Mouse (Mus musculus): ENCODE data around the gene Ifnar1. TPM values are rescaled to one million over a fixed set of nuclear protein-coding genes. Genes with fewer than 3 reads are reported as not detected.
"Not testable (repeated sequence)": the region's sequence is repeated elsewhere in the genome, so short reads cannot be mapped to it uniquely, and the experiment has no call there.

Gene Ifnar1
- total RNA-seq, 2 experiments from 2014 or later, result 67.8 to 71.0 TPM

- intact Hi-C loops (cut with DNase I), result no loop called here
- DNase-seq (ENCODE audit: low spot score in 2 of 2), result no peak
These were observed 6.4 kb downstream of the Ifnar1 start for GRCm38 (mm10) chr16:91491473-91491872.

GRCm38 (mm10) chr16:91495501-91495900 lies 10.5 kb downstream of the Ifnar1 start:
- intact Hi-C loops (cut with DNase I), result no loop called here
- no peak for DNase-seq (ENCODE audit: low spot score in 2 of 2)

GRCm38 (mm10) chr16:91496206-91496605 lies 11.2 kb downstream of the Ifnar1 start:
- peak in 1 of 2 experiments; percentile 55 for DNase-seq (ENCODE audit: low spot score in 2 of 2)
- intact Hi-C loops (cut with DNase I), result no loop called here

DNA sequence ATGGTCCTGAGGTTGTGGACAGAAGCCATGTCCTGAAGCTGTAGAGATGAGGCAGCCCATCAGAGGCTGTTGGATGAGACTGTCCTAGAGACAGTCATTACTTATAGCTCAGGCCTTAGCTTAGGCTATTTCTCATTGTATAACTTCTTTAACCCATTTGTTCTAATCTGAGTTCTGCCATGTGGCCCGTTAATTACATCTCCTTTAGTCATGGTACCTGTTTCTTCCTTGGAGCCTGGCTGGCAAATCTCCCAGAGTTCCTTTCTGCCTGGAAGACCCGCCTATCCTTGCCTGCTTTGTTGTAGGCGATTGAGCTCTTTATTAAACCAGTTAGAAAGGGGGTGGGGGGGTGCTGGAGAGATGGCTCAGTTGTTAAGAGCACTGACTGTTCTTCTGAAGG lies 11.7 kb downstream of the Ifnar1 start:
- DNase-seq (ENCODE audit: low spot score in 2 of 2), result no peak
- intact Hi-C loops (cut with DNase I), result no loop called here

DNA sequence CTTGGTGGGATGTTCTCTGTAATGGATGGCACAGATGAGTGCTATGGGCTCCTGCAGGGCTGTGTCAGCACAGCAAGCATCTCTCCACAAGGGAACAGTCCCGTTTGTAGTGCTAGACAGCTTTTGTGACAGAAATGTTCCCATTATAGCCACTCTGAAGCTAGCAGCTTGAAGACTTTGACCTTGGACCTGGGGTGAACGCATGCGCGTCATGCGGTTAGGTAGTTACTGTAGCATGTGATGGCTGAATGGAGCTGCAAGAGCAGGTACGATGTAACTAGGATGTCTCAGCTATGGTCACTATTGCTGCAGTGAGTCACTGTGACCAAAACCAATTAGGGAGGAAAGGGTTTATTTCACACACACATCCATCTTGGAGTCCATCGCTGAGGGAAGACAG lies 13.0 kb downstream of the Ifnar1 start:
- intact Hi-C loops (cut with DNase I), result no loop called here

DNA sequence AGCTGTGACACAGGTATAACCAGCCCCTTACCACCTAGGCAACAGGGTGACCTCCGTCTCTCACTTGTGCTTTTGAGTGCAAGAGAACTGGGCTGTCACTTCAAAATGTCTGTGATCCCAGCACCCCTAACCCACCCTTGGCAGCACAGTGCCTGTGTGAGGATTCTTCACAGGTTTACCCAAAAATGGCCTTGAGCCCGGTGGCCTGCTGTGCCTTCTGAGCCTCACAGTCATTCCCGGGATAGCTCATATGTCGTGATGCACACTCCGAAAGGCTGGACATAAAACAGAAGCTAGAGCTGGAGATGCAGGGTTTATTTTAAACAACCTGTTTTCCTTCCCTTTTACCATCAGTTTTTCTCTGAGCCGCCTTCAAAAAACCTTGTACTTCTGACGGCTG lies 19.7 kb downstream of the Ifnar1 start:
- no peak for DNase-seq (ENCODE audit: low spot score in 2 of 2)
- intact Hi-C loops (cut with DNase I), result no loop called here

More for the DNA sequence above, 13.0 kb downstream of the Ifnar1 start:
- DNase-seq (ENCODE audit: low spot score in 2 of 2), result no peak

DNA sequence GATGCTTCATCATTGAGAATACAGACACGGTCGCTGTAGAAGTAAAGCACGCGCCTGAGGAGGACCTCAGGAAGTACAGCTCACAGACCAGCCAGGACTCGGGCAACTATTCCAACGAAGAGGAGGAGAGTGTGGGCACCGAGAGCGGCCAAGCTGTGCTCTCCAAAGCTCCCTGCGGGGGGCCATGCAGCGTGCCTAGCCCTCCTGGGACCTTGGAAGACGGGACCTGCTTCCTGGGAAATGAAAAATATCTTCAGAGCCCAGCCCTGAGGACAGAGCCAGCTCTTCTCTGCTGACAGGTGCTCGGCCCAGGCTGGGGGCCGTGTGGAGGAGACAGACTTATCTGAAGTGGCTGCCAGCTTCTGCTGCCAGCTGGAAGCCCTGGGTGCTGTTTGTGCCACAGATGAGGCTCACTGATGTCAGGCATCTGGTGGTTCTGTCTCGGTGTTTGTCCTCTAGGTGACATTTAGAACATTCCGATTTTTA lies 20.1 kb downstream of the Ifnar1 start:
- no peak for DNase-seq (ENCODE audit: low spot score in 2 of 2)
- intact Hi-C loops (cut with DNase I), result no loop called here

DNA sequence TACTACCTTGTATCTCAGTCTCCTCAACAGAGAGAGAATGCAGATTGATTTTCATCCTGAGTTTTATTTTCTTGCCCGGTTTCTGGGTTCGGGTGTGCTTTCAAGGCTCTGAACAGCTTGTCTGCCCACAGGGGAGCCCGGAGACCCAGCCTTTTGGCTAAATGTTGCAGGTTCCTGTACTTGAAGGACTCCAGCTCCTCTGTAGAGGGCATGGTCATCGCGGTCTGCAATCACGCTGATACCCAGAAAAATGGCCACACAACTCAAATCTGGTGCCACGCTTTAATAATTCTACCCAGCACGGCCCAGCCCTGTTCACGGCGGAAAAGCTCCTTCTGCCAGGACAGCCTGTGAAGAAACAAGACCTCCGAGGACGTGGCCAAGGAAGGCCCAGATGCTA lies 21.4 kb downstream of the Ifnar1 start:
- intact Hi-C loops (cut with DNase I), result no loop called here
- DNase-seq (ENCODE audit: low spot score in 2 of 2), result no peak

DNA sequence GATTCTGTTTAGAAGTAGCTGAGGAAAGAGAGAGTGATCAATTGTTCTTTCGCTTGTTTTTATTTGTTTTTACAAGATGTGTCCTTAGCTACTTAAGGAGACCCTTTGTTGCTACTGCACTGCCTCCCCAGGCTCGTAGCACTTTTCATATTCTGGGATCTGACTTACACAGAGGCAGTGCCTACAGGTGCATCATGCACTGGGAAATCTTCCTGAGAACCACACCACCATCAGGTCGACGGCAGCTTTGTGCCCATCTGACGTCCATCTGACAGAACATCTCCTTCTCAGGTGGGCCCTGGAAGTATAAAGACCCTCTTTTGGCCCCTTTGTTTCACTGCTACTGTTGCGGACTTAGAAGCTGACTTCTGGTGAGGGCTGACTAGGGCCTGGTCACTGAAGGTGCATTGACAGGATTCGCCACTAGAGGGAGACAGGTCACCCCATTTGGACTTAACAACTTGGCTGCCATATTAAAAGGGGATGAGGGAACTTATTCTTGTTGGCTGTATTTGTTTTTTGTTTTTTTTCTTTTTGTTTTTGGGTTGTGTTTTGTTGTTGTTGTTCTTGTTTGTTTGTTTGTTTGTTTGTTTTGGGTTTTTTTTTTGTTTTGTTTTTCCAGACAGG lies 27.2 kb downstream of the Ifnar1 start:
- intact Hi-C loops (cut with DNase I), result loop anchor here (5.0 kb wide), 2 partner anchors 65 to 155 kb away; no protein-coding TSS in a partner anchor
- DNase-seq (ENCODE audit: low spot score in 2 of 2), result peak; percentile 77 to 89

- intact Hi-C loops (cut with DNase I), result loop anchor here (5.0 kb wide), 2 partner anchors 64 to 156 kb away; no protein-coding TSS in a partner anchor
These were observed 28.1 kb downstream of the Ifnar1 start for GRCm38 (mm10) chr16:91513099-91513498.

GRCm38 (mm10) chr16:91517020-91517419 lies 32.0 kb downstream of the Ifnar1 start:
- no peak for DNase-seq (ENCODE audit: low spot score in 2 of 2)
- intact Hi-C loops (cut with DNase I), result no loop called here

More at GRCm38 (mm10) chr16:91513099-91513498, 28.1 kb downstream of the Ifnar1 start:
- DNase-seq (ENCODE audit: low spot score in 2 of 2), result no peak

DNA sequence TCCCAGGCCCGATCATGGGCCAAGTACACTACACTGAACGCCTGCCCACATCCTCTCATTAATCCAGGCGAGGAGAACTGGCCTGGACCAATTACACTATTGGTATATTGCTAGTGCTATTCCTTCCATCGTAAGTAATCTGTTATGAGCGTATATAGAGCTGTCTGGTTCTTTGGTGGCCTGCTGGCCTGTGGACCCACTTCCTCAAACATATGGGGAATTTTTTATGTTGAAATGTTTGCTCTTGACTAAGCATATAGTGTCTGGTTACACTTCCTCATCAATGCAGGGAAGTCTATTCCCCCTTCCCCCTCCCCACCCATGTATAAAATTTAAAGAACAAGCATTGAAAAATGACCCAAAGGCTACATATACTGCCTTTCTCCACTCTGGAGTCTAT lies 37.0 kb downstream of the Ifnar1 start:
- DNase-seq (ENCODE audit: low spot score in 2 of 2), result no peak
- intact Hi-C loops (cut with DNase I), result no loop called here

DNA sequence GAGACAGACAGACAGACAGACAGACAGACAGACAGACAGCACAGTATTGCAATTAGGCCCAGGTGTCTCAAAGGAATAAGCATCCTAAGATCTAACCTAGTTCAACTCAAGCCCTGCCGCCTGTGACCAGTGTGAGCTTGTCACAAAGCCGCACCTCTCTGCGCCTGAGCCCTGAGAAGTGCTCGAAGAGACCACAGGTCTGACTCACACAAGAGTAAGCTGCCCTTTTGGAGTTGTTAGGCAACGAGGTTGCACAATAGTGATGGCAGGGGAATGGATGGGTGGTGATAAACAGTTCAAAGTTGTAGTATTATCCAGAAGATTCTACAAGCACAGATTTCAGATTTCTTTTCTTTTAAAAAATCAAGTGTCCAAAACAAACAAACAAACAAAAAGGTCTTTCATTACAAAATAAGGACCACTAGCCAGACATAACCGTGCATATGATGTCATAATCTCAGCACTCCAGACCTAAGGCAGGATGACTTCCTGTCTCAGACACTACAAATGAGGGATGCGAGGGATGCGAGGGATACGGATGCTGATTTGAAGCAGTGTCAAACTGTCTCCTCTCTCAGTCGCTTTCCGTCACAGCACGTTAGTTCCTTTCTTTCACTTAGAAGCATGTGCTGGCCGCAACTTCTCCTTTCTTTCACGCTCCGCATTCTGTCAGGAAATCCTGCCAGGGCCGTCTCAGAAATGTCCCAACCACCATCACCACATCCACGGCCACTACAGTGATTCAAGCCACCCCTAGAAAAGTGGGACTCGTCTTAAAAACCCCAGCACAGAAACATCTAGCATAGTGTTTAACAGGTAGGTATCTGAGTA lies 37.7 kb downstream of the Ifnar1 start:
- peak in 1 of 2 experiments; percentile 19 for DNase-seq (ENCODE audit: low spot score in 2 of 2)
- intact Hi-C loops (cut with DNase I), result no loop called here

GRCm38 (mm10) chr16:91524206-91524605 lies 39.2 kb downstream of the Ifnar1 start:
- no peak for DNase-seq (ENCODE audit: low spot score in 2 of 2)
- intact Hi-C loops (cut with DNase I), result no loop called here

- DNase-seq (ENCODE audit: low spot score in 2 of 2), result no peak
- intact Hi-C loops (cut with DNase I), result no loop called here
These were observed 41.2 kb downstream of the Ifnar1 start for GRCm38 (mm10) chr16:91526274-91526673.

- no peak for DNase-seq (ENCODE audit: low spot score in 2 of 2)
- intact Hi-C loops (cut with DNase I), result no loop called here
These were observed 42.0 kb downstream of the Ifnar1 start for GRCm38 (mm10) chr16:91527051-91527450.

DNA sequence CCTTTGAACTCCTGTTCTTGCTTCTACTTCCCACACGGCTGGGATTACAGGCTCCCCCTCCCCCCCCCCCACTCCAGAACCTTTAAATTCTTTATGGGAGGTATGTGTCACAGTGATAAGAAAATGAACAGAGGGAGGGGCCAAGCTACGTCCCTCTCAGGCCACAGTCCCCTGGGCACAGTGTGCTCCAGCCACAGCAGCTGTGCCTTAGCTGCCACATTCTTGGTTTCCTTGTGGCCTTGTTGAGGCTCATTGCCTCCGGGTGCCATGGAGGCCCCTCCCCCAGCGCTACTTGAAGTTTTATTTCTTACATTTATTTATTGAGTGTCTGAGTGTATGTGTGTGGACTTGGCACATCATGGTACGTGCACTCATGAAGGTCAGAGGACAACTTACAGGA lies 42.5 kb downstream of the Ifnar1 start:
- intact Hi-C loops (cut with DNase I), result no loop called here
- DNase-seq (ENCODE audit: low spot score in 2 of 2), result no peak

GRCm38 (mm10) chr16:91528578-91528977 lies 43.5 kb downstream of the Ifnar1 start:
- intact Hi-C loops (cut with DNase I), result no loop called here
- no peak for DNase-seq (ENCODE audit: low spot score in 2 of 2)

DNA sequence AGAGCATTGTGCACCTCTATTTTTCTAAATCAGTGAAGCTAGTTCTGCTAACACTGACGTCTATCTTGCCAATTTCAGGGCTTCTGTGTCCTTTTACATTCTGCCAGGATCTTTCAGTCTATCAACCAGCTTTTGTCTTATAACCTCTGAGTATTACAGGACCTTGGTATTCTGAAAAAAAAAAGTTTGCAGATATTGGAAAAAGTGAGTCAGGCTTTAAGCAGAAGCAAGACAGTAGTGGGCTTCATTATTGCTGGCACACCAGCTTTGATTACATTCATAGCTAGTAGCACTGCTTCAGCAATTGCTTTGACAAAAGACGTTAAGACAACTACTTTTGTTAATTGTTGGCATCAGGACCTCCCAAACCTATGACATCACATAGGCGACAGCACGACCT lies 45.8 kb downstream of the Ifnar1 start:
- intact Hi-C loops (cut with DNase I); DNase-seq (ENCODE audit: low spot score in 2 of 2): not testable (repeated sequence)

DNA sequence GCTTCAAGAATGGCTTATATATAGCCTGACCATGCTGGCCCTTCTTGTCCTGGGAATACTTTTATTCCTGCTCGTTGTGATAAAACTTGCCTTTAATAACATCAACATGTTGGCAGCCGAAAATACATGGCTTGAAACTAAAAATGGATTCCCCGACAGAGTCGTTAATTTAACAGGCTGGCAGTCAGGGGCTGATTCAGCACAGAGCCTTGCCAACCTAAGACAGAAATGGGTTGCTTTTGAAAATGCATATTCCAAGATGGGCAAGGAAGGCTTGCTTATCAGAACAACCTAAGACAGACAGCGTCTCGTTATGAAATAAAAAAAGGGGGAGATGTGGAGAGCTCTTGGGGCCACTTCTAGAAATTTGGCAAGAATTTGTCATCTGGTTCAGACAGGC lies 46.8 kb downstream of the Ifnar1 start:
- DNase-seq (ENCODE audit: low spot score in 2 of 2), result no peak
- intact Hi-C loops (cut with DNase I), result no loop called here

DNA sequence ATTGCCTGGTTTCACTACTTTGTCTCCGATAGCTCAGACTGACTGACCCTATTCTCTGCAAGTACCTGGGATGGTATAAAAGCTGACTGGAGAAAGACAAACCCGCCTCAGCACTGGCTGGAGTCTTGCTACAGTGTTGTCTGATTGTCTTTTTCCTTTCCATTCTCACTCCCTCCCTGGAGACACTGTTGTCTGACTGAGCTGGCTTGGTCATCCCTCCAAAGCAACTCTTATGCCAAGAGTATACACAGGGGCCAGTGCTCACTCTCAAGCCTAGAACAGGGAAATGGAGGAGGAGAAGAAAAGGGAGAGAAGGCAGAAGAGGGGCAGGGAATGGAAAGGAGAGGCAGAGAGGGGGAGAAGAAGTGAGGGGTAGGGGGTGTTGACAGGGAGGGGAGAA lies 47.4 kb downstream of the Ifnar1 start:
- intact Hi-C loops (cut with DNase I), result no loop called here
- DNase-seq (ENCODE audit: low spot score in 2 of 2), result no peak

All from left cerebral cortex, postnatal 14 days (tissue).